Mouse (Mus musculus): ENCODE results near the gene Pacs1. TPM values are rescaled to one million over a fixed set of nuclear protein-coding genes. Genes with fewer than 3 reads are reported as not detected.

Gene Pacs1
- polyA plus RNA-seq, 1 experiment from 2014 or later: 15.5 TPM

GRCm38 (mm10) chr19:5195417-5196035, 77.4 kb downstream of the Pacs1 start:
- 45% methylated on average over 7 of the region's 7 CpGs for WGBS
- no peaks in the 10 kb centered on the region for H3K27me3 ChIP-seq (ENCODE audit: control insufficient read depth, insufficient read depth, low read length)
- ATAC-seq (replicated peaks; ENCODE audit: extremely low read depth, insufficient read depth, low FRiP score): peak; percentile 63; the same call in 1 of the 2 replicates

GRCm38 (mm10) chr19:5192397-5192796, 80.5 kb downstream of the Pacs1 start:
- Histone ChIP-seq H3K36me3 (ENCODE audit: control insufficient read depth, insufficient read depth) (no peaks in the 10 kb centered on the region), H3K4me3 (ENCODE audit: low read length) (no peak overlapping the region), H3K9ac (ENCODE audit: low read length) (no peak overlapping the region), H3K27me3 (ENCODE audit: control insufficient read depth, insufficient read depth, low read length) (no peaks in the 10 kb centered on the region), H3K27ac (ENCODE audit: low read length) (no peak overlapping the region), H3K9me3 (replicated peaks; ENCODE audit: control insufficient read depth, low read length) (no peaks in the 10 kb centered on the region), H3K4me2 (ENCODE audit: low read depth, low read length) (no peak overlapping the region), H3K4me1 (ENCODE audit: control insufficient read depth, insufficient read depth, low read length) (peaks cover 4% of the 10 kb centered on the region)
- no peak for ATAC-seq (replicated peaks; ENCODE audit: extremely low read depth, insufficient read depth, low FRiP score)

More at GRCm38 (mm10) chr19:5195417-5196035, 77.4 kb downstream of the Pacs1 start:
- no peaks in the 10 kb centered on the region for H3K36me3 ChIP-seq (ENCODE audit: control insufficient read depth, insufficient read depth)
- H3K27ac ChIP-seq (ENCODE audit: low read length): no peak overlapping the region
- 0 out of 2 replicates have a peak, but pooled peaks cover 3% of the 10 kb centered on the region for H3K4me1 ChIP-seq (ENCODE audit: control insufficient read depth, insufficient read depth, low read length)
- H3K9me3 ChIP-seq (replicated peaks; ENCODE audit: control insufficient read depth, low read length): no peaks in the 10 kb centered on the region
- no peak overlapping the region for H3K9ac ChIP-seq (ENCODE audit: low read length)
- H3K4me2 ChIP-seq (ENCODE audit: low read depth, low read length): no peak overlapping the region
- no peak overlapping the region for H3K4me3 ChIP-seq (ENCODE audit: low read length)

- H3K4me1 ChIP-seq (ENCODE audit: control insufficient read depth, insufficient read depth, low read length): peaks cover 5% of the 10 kb centered on the region
- peaks cover 4% of the 10 kb centered on the region; the same call in 1 of the 2 replicates for H3K36me3 ChIP-seq (ENCODE audit: control insufficient read depth, insufficient read depth)
- ATAC-seq (replicated peaks; ENCODE audit: extremely low read depth, insufficient read depth, low FRiP score): no peak
- WGBS: 56% methylated on average over 2 of the region's 2 CpGs
- H3K4me2 ChIP-seq (ENCODE audit: low read depth, low read length): no peak overlapping the region
- no peak overlapping the region for H3K27ac ChIP-seq (ENCODE audit: low read length)
- H3K27me3 ChIP-seq (ENCODE audit: control insufficient read depth, insufficient read depth, low read length): no peaks in the 10 kb centered on the region
- H3K4me3 ChIP-seq (ENCODE audit: low read length): no peak overlapping the region
- H3K9ac ChIP-seq (ENCODE audit: low read length): no peak overlapping the region
- peaks cover 7% of the 10 kb centered on the region for H3K9me3 ChIP-seq (replicated peaks; ENCODE audit: control insufficient read depth, low read length)
These were observed 85.5 kb downstream of the Pacs1 start for GRCm38 (mm10) chr19:5187439-5187838.

- H3K9ac ChIP-seq (ENCODE audit: low read length): no peak overlapping the region
These were observed 91.0 kb downstream of the Pacs1 start for GRCm38 (mm10) chr19:5181926-5182325.

GRCm38 (mm10) chr19:5178631-5179030, 94.3 kb downstream of the Pacs1 start:
- ATAC-seq (replicated peaks; ENCODE audit: extremely low read depth, insufficient read depth, low FRiP score): no peak
- no peaks in the 10 kb centered on the region for H3K27me3 ChIP-seq (ENCODE audit: control insufficient read depth, insufficient read depth, low read length)
- no peaks in the 10 kb centered on the region for H3K9me3 ChIP-seq (replicated peaks; ENCODE audit: control insufficient read depth, low read length)
- H3K9ac ChIP-seq (ENCODE audit: low read length): no peak overlapping the region
- no peaks in the 10 kb centered on the region for H3K36me3 ChIP-seq (ENCODE audit: control insufficient read depth, insufficient read depth)
- peaks cover 4% of the 10 kb centered on the region; the same call in 1 of the 2 replicates for H3K4me1 ChIP-seq (ENCODE audit: control insufficient read depth, insufficient read depth, low read length)
- H3K4me3 ChIP-seq (ENCODE audit: low read length): no peak overlapping the region
- WGBS: 79% methylated on average over 5 of the region's 5 CpGs
- no peak overlapping the region for H3K27ac ChIP-seq (ENCODE audit: low read length)
- H3K4me2 ChIP-seq (ENCODE audit: low read depth, low read length): no peak overlapping the region

More at GRCm38 (mm10) chr19:5181926-5182325, 91.0 kb downstream of the Pacs1 start:
- Histone ChIP-seq H3K4me2 (ENCODE audit: low read depth, low read length) (no peak overlapping the region), H3K27me3 (ENCODE audit: control insufficient read depth, insufficient read depth, low read length) (no peaks in the 10 kb centered on the region), H3K36me3 (ENCODE audit: control insufficient read depth, insufficient read depth) (peaks cover 4% of the 10 kb centered on the region; the same call in 1 of the 2 replicates), H3K4me1 (ENCODE audit: control insufficient read depth, insufficient read depth, low read length) (peaks cover 4% of the 10 kb centered on the region; the same call in 1 of the 2 replicates), H3K27ac (ENCODE audit: low read length) (no peak overlapping the region), H3K4me3 (ENCODE audit: low read length) (no peak overlapping the region), H3K9me3 (replicated peaks; ENCODE audit: control insufficient read depth, low read length) (peaks cover 7% of the 10 kb centered on the region)
- WGBS: 68% methylated on average over 2 of the region's 2 CpGs
- no peak for ATAC-seq (replicated peaks; ENCODE audit: extremely low read depth, insufficient read depth, low FRiP score)

GRCm38 (mm10) chr19:5170430-5170829, 102.5 kb downstream of the Pacs1 start:
- no peak overlapping the region for H3K4me2 ChIP-seq (ENCODE audit: low read depth, low read length)

GRCm38 (mm10) chr19:5167477-5167876, 105.4 kb downstream of the Pacs1 start:
- 78% methylated on average over 4 of the region's 4 CpGs for WGBS
- H3K36me3 ChIP-seq (ENCODE audit: control insufficient read depth, insufficient read depth): no peaks in the 10 kb centered on the region; the same call in 1 of the 2 replicates
- no peak overlapping the region for H3K27ac ChIP-seq (ENCODE audit: low read length)

More at GRCm38 (mm10) chr19:5170430-5170829, 102.5 kb downstream of the Pacs1 start:
- 0 out of 2 replicates have a peak, but pooled peaks cover 3% of the 10 kb centered on the region for H3K4me1 ChIP-seq (ENCODE audit: control insufficient read depth, insufficient read depth, low read length)
- WGBS: 42% methylated on average over 1 of the region's 1 CpGs
- H3K9me3 ChIP-seq (replicated peaks; ENCODE audit: control insufficient read depth, low read length): no peaks in the 10 kb centered on the region
- no peak overlapping the region for H3K9ac ChIP-seq (ENCODE audit: low read length)
- H3K36me3 ChIP-seq (ENCODE audit: control insufficient read depth, insufficient read depth): no peaks in the 10 kb centered on the region
- no peak for ATAC-seq (replicated peaks; ENCODE audit: extremely low read depth, insufficient read depth, low FRiP score)
- H3K27me3 ChIP-seq (ENCODE audit: control insufficient read depth, insufficient read depth, low read length): no peaks in the 10 kb centered on the region
- H3K4me3 ChIP-seq (ENCODE audit: low read length): no peak overlapping the region
- no peak overlapping the region for H3K27ac ChIP-seq (ENCODE audit: low read length)

GRCm38 (mm10) chr19:5164380-5164779, 108.5 kb downstream of the Pacs1 start:
- Histone ChIP-seq H3K4me1 (ENCODE audit: control insufficient read depth, insufficient read depth, low read length) (0 out of 2 replicates have a peak, but pooled peaks cover 3% of the 10 kb centered on the region), H3K36me3 (ENCODE audit: control insufficient read depth, insufficient read depth) (peaks cover 2% of the 10 kb centered on the region; the same call in 1 of the 2 replicates), H3K27me3 (ENCODE audit: control insufficient read depth, insufficient read depth, low read length) (no peaks in the 10 kb centered on the region), H3K4me2 (ENCODE audit: low read depth, low read length) (no peak overlapping the region), H3K9me3 (replicated peaks; ENCODE audit: control insufficient read depth, low read length) (no peaks in the 10 kb centered on the region), H3K27ac (ENCODE audit: low read length) (no peak overlapping the region), H3K4me3 (ENCODE audit: low read length) (no peak overlapping the region), H3K9ac (ENCODE audit: low read length) (no peak overlapping the region)
- 76% methylated on average over 2 of the region's 2 CpGs for WGBS
- ATAC-seq (replicated peaks; ENCODE audit: extremely low read depth, insufficient read depth, low FRiP score): no peak

More at GRCm38 (mm10) chr19:5167477-5167876, 105.4 kb downstream of the Pacs1 start:
- no peaks in the 10 kb centered on the region for H3K27me3 ChIP-seq (ENCODE audit: control insufficient read depth, insufficient read depth, low read length)
- no peaks in the 10 kb centered on the region for H3K9me3 ChIP-seq (replicated peaks; ENCODE audit: control insufficient read depth, low read length)
- 0 out of 2 replicates have a peak, but pooled peaks cover 3% of the 10 kb centered on the region for H3K4me1 ChIP-seq (ENCODE audit: control insufficient read depth, insufficient read depth, low read length)
- no peak overlapping the region for H3K4me2 ChIP-seq (ENCODE audit: low read depth, low read length)
- ATAC-seq (replicated peaks; ENCODE audit: extremely low read depth, insufficient read depth, low FRiP score): no peak
- no peak overlapping the region for H3K9ac ChIP-seq (ENCODE audit: low read length)
- no peak overlapping the region for H3K4me3 ChIP-seq (ENCODE audit: low read length)

GRCm38 (mm10) chr19:5161913-5162312, 111.0 kb downstream of the Pacs1 start:
- H3K4me1 ChIP-seq (ENCODE audit: control insufficient read depth, insufficient read depth, low read length): no peaks in the 10 kb centered on the region
- no peaks in the 10 kb centered on the region for H3K27me3 ChIP-seq (ENCODE audit: control insufficient read depth, insufficient read depth, low read length)
- no peak for ATAC-seq (replicated peaks; ENCODE audit: extremely low read depth, insufficient read depth, low FRiP score)
- WGBS: 88% methylated on average over 3 of the region's 3 CpGs
- no peak overlapping the region for H3K4me3 ChIP-seq (ENCODE audit: low read length)
- H3K36me3 ChIP-seq (ENCODE audit: control insufficient read depth, insufficient read depth): peaks cover 2% of the 10 kb centered on the region; the same call in 1 of the 2 replicates
- H3K9me3 ChIP-seq (replicated peaks; ENCODE audit: control insufficient read depth, low read length): no peaks in the 10 kb centered on the region
- no peak overlapping the region for H3K9ac ChIP-seq (ENCODE audit: low read length)
- H3K27ac ChIP-seq (ENCODE audit: low read length): no peak overlapping the region
- no peak overlapping the region for H3K4me2 ChIP-seq (ENCODE audit: low read depth, low read length)

All from heart, embryonic 16.5 days (tissue).